Mouse (Mus musculus) liver, adult 2 months (tissue): ENCODE measurements around the gene Nup210.

Experiments used
- CTCF ChIP-seq: fragments of 200-500 bp; IDR thresholded peaks from 2 replicates; pipeline ENCODE4 v1.5.1; 2011; ENCODE audit warnings: low read depth, low read length, control low read depth
- POLR2A ChIP-seq: fragments of 200-500 bp; IDR thresholded peaks from 2 replicates; pipeline ENCODE4 v1.6.1; 2011; ENCODE audit warnings: low read length, control low read depth; ENCODE audit not compliant: insufficient read depth; ENCODE audit errors: extremely low read depth

DNA sequence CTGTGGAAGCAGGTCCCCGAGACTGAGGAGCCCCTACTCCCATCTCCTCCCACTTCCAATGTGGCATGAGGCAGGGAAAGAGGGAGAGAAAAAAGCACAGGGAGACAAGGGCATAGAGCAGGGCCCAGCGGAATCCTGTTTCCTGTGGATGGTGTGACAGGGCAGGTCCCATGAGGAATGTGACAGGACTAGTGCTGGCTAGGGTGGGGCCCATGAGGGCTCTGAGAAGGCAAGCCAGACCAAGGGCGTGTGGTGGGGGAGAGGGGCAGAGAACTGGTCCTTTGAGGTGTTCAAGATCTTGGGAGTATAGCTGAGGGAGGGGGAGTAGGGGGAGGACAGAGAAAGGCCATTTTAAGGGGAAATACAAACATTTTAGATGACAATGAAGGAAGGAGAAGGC, 104.2 kb downstream of the Nup210 start:
- TF ChIP-seq POLR2A (no peak), CTCF (no peak)
